Mouse (Mus musculus): Measurements from ENCODE around the gene Cfd.
"Not testable (repeated sequence)": the region's sequence is repeated elsewhere in the genome, so short reads cannot be mapped to it uniquely, and the experiment has no call there.

Cfd gene

DNA sequence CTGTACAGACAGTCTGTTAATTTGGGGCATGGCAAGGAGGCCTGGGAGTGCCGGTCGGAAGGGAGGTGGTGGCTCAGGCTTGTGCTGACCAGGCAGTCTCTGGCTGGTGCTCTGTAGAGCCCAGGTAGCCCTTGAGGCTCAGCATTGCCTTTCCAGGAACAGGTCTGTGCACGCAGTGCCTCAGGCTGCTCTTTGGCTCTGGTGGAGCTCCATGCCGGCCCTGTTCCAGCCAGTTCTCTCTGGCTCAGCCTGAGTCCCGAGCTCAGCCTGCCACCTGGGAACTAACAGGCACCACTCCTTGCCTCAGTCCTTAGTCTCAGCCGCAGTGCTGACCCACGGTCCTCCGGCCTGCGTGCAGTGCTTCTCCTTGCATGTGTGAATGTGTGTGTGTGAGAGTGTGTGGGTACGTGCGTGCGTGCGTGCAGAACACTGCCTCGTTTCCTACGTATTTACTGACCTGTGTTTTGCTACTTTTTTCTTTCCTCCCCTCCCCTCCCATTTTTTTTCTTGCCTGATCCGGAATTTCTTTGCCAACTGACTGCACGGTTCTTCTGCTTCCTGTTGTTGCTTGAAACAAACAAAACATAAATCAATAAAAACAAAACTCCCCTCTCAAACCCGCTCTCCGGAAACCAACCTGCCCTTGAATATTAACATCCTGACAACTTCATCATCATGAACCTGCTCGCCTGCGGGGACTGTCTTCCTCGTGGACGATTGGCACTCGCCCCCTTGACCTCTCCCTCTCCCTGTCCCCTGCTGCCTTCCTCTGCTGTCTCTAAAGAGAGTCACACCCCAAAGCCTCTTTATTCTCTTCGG, 29.2 kb upstream of the Cfd start:
- no peak for DNase-seq (ENCODE audit: low read depth, low spot score)

DNA sequence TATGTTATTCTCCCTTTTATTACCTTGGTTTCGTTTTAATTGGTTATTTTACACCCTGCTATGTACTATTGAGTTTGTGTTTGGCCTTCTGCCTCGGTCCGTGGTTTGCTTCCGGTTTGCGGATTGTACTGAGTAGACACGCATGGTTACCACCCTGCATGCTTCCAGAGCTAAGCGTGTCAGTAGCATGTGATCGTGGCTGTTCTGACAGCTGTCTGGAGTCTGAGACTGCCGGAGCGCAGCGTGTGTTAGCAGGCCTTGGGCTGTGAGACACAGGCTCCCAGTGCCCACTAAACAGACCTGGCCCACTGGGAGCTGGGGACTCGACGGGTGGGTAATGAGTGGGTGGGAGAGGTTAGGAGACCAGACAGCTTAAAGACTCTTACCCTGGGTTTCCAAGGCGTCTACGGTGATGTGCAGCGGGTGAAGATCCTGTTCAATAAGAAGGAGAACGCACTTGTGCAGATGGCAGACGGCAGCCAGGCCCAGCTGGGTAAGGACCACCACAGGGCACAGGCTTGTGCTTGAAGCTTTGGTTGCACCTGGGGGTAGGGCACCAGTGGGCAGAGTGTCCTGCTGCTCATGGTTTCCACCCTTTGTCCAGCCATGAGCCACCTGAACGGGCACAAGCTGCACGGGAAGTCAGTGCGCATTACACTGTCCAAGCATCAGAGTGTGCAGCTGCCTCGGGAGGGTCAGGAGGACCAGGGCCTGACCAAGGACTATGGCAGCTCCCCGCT, 28.4 kb upstream of the Cfd start:
- no peak for DNase-seq (ENCODE audit: low read depth, low spot score)

DNA sequence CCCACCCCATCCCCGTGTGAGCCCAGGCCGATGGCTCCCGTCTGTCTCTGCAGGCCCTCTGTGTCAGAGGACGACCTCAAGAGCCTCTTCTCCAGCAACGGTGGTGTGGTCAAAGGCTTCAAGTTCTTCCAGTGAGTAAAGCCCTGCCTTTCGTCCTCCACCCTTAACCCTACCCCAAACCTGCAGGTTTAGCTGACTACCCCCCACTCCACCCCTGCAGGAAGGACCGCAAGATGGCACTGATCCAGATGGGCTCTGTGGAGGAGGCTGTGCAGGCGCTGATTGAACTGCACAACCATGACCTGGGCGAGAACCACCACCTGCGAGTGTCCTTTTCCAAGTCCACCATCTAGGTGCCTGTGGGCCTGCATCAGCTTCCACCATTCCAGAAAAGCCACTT, 27.7 kb upstream of the Cfd start:
- no peak for DNase-seq (ENCODE audit: low read depth, low spot score)

DNA sequence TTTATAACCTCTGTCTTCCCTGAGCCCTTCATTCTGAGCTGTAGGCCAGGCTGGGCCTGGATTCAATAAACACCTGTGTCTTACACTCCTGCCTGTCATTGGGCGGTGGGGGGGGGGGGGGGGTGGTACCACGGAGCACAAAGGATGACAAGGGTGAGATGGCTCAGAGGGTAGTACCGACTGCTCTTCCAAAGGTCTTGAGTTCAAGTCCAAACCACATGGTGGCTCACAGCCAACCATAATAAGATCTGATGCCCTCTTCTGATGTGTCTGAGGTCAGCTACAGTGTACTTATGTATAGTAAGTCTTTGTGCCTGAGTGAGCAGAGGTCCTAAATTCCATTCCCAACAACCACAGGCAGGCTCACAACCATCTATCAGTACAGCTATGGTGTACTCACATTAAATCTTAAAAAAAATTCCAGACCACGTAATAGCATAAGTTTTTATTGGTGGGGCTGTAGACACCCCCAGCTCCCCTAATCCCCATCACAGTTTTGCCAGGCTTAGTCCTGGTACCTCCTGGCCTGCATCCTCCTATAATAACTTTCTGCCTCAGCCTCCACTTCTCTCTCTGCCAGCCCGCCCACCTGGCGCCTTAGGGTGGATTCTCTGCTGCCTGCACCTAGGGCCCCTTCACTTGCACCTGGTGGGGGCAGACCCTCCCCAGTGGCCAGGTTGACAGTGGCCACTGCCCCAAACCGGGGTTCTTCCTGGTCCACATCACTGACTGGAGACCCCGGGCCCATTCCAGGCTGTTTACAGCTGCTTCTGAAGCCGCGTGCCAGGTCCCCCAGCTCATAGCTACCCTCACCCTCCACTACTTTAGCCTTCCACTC, 26.1 kb upstream of the Cfd start:
- DNase-seq (ENCODE audit: low read depth, low spot score), result no peak

DNA sequence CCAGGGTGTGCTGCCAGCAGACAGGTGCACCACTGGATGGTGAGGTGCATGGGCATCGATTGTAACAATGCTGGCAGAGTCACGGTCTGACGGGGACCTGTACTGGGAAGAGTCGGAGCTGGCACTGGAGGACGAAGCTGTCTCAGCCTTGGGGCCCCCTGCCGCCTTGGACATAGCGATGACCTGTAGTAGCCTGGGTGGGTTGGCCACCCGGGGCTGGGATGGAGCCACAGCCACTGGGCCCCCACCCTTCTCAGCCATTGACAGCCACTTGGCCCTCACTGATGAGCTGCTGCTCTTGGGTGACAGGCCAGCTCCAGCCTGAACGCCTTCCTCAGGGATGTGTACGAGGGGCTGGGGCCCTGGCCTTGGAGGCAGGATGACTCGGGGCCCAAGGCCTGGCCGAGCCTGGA, 25.5 kb upstream of the Cfd start:
- no peak for DNase-seq (ENCODE audit: low read depth, low spot score)

DNA sequence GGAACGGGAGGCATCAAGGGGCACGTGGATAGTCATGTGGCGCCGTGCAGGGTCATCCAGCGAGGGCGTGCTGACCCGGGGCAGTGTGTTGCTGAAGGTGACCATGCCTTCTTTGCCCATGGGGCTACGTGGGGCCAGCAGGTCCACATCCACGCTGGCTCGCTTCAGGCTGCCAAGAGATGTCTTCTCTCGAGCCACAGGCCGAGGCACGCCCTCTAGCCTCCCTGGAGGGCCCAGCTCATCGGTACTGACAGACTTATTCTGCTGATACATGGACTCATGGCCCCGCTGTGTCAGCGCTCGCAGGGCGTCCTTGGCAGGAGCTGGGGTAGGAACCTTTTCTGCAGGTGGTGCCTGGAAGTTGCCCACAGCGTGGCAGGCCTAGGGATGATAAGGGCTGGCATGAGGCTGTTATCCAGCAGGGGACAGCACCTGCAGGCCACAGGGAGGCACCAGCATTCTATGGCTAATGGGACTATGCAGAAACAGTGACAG, 24.8 kb upstream of the Cfd start:
- DNase-seq (ENCODE audit: low read depth, low spot score), result no peak

DNA sequence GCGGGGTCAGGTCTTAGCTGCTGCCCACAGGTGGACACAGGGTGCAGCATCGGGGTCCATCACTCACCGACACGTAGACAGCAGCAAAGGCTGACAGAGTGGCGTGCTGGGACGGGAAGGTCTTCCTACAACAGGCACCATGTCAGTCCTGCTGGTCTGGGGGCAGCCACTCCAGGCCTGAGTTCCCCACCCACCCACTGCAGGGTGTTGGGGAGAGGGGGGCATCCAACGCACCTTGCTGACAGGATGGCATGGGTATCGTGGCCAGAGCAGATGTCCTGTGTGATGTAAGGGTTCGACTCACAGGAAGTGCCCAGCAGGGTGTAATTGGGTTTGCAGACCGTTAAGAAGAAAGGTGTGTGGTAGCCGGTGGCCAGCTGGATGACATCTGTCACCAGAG, 24.1 kb upstream of the Cfd start:
- no peak for DNase-seq (ENCODE audit: low read depth, low spot score)

DNA sequence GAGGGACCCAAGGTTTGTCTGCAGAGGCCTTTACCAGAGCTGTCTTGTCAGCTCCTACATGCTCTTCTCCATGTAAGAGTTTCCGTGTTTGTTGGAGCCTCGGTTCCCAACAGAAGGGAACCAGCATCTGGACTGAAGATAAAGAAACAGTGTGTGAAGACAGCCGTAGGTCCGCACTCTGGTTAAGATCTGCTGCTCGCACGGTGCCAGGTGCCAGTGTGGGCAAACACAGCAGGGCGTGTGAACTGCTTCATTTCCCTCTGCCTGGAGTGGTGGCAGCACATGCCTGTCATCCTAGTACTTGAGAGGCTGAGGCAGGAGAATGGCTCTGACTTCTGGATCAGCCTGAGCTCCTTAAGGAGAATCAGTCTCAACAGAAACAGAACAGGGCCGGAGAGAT, 18.8 kb upstream of the Cfd start:
- no peak for DNase-seq (ENCODE audit: low read depth, low spot score)

DNA sequence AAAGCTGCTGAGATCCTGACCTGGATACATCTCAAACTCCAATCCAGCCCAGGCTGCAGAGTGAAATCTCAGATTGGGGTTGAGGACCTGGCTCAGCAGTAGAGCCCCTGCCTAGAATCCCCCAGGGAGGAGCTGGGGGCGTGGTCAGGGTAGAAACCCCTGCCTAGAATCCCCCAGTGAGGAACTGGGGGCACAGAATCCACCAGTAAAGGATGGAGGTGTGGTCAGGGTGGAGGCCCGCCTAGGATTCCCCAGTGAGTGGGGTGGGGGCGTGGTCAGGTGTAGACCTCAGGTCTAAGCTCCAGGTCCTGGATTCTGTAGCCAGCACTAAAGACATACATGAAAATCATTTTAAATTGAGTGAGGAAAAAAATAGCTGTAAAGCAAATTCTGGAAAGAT, 17.8 kb upstream of the Cfd start:
- no peak for DNase-seq (ENCODE audit: low read depth, low spot score)

DNA sequence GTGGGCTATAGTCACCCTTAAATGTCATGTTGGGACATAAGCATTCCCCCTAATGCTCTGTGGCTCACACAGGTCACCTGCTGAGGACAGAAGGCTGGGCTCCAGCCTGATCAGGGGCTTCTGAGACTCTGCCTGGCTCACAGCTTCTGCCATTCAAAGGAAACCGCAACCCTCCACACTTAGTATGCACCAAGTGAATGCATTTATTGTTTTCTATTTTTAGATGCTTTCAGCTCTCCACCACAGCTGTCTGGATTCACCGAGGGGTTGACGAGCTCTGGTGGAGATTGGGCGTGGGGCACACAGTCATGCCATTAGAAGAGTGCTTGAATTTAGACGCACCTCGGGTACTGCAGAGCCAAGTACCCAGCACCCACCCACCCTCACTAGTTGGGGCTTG, 17.3 kb upstream of the Cfd start:
- no peak for DNase-seq (ENCODE audit: low read depth, low spot score)

DNA sequence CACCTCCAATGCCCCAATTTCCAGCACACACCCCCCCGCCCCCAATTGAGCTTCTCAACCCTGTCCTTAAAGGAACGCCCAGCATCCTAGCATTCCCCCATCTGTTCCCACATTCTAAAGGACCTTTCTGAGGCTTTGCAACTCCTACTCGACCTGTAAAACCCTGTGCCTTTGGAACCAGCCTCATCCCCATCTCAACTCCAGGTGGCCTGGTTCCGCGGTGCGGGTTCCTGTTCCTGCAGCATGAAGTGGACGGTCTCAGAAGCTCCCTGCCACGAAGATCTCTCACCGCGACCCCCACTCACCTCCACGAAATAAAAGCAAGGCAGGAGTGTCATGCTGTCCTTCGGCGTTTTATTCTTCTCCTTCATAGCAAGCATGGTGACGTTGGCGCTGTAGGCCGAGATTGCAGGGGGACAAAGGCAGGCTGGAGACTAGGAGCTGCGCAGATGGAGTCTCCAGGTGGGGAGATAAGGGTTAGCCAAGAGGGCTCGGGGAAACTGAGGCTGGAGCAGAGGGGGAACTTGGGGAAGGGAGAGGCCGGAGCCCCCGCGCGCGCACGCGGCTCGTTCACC, 16.9 kb upstream of the Cfd start:
- DNase-seq (ENCODE audit: low read depth, low spot score), result no peak

DNA sequence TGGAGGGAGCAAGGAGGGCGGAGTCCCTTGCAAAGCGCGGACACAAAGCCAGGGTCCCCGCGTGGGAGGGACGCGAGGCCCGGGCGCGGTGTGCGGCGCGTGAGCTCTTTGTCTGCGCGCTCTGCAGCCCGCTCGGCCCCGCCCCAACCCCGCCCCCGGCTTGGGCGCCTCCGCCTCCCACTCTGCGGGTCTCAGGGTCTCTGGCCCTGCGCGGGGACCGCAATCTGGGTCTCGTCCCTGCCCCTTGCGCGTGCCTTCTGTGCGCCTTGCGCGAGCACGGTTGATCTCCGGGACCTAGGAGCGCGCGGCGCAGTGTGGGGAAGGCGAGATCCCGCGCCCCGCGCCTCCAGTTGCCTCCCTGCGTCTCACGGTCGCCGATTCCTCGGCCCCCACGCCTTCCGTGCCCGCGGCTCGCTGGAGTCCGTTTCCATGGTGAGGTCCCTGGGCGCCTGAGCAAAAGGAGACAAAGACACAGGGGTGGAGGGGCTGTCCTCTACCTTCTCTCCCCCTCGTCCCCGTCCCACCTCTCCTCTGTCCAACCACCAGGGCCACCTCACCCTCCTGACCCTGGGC, 16.3 kb upstream of the Cfd start, which contains the start of the genes Prtn3 and Plppr3:
TSS of gene Prtn3 (plus strand) at position 187 of the 573 bp plus-strand sequence.
TSS of gene Plppr3 (minus strand) at position 345 of the 573 bp plus-strand sequence.
- DNase-seq (ENCODE audit: low read depth, low spot score), result peak; percentile 63

DNA sequence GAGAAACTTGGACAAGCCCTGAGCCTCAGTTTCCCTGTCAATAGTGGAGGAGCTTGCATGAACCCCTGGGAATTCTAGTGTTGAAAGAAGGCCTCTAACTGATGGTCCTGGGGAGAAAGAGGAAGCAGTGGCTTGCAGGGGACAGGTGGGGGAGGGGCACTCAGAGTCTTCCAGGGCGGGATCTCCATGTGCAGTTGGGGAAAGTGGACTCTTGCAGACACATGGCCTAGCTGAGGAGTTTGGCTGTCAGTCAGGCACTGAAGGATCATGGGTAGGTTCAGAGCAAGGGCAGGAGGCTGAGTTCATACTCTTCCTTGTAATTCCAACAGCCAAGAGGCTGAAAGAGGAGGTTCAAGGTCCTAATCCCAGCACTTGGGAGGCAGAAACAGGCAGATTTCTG, 13.5 kb upstream of the Cfd start:
- no peak for DNase-seq (ENCODE audit: low read depth, low spot score)

DNA sequence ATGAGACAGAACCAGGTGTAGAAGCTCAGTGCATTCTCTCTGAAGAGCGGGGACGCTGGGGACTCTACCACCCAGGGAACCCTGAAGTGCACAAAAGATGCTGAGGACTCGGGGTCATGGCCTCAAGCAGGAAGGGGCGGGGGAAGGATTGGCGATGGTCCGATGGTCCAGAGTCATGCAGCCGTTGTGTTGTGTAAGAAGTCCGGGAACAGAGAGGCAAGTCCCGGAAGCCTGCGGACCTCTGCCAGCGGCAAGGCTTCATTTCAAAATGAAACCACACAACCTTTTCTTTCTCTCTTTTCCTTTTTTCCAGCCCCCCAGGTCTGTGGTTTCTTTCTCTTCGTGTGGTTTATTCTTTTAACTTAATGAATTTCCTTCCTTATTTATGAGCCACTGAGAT, 12.9 kb upstream of the Cfd start:
- no peak for DNase-seq (ENCODE audit: low read depth, low spot score)

DNA sequence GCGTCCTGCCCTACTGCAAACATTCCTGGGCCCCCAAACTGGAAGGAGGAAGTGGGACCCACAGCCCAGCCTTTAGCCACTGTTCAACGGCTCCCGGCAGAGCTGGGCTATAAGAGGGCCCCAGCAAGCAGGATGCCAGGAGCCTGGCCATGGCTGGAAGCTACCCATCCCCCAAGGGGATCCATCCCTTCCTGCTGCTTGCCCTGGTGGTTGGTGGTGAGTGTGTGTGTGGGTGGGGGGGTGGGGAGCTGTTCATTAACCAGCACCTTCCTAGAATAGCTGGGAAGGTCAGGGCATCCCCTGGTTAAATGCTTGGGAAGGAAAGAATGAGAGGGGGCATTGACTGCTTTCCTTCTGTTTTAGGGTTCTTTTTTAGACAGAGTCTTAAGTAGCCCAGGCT, 11.1 kb upstream of the Cfd start:
- no peak for DNase-seq (ENCODE audit: low read depth, low spot score)

DNA sequence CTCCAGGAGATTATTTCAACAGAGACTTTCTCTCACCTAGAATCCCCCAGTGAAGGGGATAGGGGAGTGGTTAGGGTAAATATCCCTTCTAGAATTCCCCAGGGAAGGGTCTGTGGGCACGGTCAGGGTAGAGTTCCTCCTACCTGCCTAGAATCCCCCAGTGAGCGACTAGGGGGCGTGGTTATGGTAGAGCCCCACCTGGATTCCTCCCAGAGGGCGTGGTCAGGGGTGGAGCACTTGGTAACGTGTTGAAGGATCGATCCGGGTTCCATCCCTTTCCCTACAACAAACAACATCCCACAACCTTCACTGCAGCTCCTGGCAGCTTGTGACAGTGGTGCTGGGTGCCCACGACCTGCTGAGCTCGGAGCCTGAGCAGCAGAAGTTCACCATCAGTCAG, 9.9 kb upstream of the Cfd start:
- DNase-seq (ENCODE audit: low read depth, low spot score), result no peak

DNA sequence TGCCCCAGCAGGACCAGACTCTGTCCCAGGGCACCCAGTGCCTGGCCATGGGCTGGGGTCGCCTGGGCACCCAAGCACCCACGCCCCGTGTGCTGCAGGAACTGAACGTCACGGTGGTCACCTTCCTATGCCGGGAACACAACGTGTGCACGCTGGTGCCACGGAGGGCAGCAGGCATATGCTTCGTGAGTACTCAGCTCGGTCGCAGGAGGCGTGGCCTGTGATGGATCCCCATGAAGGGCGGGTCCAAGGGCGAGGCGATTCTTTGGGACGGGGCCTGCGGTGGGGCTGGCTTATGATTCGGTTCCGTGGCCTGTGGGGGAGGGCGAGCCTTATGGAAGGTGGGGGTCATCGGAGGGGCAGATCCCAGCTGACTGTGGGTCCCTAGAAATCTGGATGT, 8.7 kb upstream of the Cfd start:
- DNase-seq (ENCODE audit: low read depth, low spot score), result no peak

DNA sequence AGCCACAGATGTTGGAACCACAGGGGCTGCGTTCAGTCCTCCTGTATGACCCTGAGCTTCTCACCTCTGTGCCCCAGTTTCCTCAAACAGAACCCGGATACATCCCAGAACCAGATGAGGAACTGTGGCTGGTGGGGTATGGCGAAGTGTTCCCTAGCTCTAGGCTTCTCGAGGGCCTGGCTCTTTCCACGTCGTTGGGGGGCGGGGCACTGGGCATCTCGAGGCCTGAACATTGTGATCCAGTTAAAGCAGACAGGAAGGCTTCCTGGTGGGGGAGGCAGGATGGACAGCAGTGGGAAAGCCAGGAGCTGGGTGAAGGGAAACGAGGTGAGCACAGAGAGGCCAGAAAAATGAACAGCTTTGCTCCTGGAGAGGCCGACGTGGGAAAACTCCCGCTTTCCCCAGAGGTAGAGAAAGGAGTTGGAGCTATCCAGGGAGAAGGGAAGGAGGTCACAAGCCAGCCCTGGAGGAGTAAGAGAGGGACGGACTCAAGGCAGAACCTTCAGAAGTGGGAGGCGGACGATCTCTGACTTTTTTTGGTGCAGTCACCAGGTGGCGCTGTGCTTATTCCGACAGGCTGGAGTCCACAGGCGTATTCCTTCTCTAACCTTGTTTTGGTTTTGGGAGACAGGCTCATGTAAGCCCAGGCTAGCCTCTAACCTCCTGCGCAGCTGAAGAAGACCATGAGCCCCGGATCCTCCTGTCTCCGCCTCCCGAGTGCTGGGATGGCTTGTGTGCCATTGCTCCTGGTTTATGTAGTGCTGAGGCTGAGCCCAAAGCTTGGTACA, 7.2 kb upstream of the Cfd start:
- peak; percentile 64 for DNase-seq (ENCODE audit: low read depth, low spot score)

DNA sequence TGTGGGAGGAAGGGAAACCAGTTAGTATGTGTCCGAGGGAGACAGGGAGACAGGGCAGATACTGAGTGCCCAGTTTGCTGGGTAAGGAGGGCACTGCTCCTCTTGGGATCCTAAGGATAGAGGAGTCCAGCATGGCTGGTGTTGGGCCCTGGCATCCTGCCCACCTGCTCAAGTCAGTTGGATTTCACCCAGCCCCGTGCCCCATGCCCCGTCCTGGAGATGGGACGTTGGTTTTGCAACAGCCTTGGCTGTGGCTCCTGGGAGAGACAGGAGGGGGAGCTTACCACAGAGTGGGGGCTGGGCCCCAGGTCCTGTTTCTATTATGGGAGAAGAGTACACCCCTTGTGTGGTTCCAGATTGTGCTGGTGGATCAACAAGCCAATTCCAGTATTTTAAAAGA, 6.2 kb upstream of the Cfd start:
- no peak for DNase-seq (ENCODE audit: low read depth, low spot score)

DNA sequence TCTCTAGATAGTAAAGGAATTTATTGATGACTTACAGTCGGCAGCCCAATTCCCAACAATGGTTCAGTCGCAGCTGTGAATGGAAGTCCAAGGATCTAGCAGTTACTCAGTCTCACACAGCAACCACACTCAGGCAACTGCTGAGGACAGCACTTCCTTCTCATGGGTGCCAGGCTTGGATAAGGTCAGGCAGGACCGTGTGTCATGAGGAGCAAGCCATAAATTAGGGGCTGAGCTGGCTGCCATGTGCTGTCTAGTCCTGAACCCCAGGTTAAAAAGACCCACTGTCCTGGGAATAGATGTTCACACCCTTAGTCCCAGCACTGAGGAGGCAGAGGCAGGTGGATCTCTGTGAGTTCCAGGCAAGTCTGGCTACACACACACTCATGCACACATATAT, 5.7 kb upstream of the Cfd start:
- not testable (repeated sequence) for DNase-seq (ENCODE audit: low read depth, low spot score)

DNA sequence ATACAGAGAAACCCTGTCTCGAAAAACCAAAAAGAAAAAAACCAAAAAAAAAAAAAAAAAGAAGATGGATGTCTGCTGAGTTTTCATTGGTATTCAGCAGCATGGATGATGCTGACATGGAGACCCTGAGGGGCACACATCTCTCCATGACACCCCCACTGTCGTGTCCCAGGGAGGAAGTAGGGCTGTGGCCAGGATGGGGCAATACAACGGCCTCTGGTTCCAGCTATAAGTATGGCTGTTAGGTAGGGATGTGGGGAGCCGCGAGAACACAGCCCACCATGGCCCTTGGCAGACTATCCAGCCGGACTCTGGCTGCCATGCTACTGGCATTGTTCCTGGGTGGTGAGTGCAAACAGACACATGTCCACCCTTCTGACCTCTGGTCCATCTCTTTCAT, 4.6 kb upstream of the Cfd start, which contains the start of gene Elane:
TSS of gene Elane (plus strand) at position 194 of the 400 bp plus-strand sequence.
- no peak for DNase-seq (ENCODE audit: low read depth, low spot score)
